Mouse (Mus musculus): ENCODE measurements at regions not wholly inside any gene's neighbourhood (a gene's known extent, or its start where the extent isn't known, plus 50 kb on each side); places are given as distances from the start of the nearest gene placed in this dataset.

- DNase-seq: no peak
Observed at GRCm38 (mm10) chr14:102925769-102926443, 56.5 kb downstream of the Kctd12 start.

- DNase-seq: no peak
Observed at GRCm38 (mm10) chr14:102924674-102925073, 57.8 kb downstream of the Kctd12 start.

GRCm38 (mm10) chr14:102922496-102922993 is 59.9 kb downstream of the Kctd12 start:
- DNase-seq: no peak

DNA sequence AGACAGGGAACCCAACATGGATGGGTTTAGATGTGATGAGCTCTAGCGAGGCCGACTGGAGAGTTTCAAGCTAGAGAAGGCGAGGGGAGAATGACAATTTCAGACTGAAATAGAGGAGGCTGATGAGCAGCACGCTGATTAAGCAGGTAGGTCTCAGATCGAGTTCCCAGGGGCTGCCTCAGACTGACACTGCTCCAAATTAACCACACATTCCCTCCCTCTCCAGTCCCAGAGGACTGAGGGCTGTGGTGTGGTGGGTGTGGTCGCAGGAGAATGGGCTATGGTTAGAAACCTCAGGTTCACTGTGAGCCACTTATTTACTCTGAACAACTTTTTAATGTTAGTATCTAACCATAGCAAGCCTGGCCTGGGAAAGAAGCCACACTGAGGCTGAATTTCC is 62.0 kb downstream of the Kctd12 start:
- no peak for DNase-seq

DNA sequence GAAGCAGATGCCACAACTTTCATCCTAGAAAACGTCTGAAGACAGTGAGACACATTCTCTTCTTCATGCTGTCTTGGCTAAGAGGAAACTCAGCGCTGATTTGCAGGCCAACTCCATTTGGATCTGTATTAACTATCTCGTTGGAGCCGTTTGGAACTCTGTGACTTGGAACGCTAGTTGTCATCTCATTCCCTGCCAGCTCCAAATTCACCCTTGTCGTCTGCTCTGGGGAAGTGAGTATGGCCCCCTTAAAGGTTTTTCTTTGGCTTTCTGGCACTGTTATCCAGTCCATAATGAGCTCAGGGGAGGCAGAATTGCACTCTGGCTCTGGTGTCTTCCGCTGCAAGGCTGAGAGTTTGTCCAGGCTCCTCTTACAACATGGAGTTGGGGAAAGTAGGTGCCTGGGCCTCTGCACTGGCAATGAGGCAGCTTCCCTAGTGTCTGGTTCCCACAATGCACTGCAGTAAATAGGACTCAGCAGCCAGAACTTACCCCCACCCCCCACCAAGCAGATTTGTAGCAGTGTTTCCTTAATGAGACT is 63.1 kb downstream of the Kctd12 start:
- DNase-seq: no peak

GRCm38 (mm10) chr14:102917929-102918328 is 64.5 kb downstream of the Kctd12 start:
- DNase-seq: no peak

GRCm38 (mm10) chr14:102915918-102916317 is 66.5 kb downstream of the Kctd12 start:
- no peak for DNase-seq

DNA sequence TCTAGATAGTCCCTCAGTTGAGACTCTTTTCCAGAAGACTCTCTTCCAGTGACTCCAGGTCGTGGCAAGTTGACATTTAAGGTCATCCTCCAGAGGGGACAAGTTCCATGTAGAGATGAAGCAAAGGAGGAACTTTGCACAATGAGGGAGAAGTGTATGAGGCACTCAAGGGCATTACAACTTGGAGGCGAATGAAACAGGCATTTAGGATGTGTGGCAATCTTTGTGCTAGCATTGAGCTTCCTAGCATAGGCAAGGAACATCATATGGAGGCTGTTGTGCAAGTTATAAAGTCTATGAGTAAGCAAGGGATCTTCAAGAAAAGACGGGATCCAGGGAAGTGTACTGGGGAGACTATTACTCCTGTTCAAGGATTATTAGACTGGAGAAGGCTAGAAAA is 70.9 kb downstream of the Kctd12 start:
- DNase-seq: no peak

DNA sequence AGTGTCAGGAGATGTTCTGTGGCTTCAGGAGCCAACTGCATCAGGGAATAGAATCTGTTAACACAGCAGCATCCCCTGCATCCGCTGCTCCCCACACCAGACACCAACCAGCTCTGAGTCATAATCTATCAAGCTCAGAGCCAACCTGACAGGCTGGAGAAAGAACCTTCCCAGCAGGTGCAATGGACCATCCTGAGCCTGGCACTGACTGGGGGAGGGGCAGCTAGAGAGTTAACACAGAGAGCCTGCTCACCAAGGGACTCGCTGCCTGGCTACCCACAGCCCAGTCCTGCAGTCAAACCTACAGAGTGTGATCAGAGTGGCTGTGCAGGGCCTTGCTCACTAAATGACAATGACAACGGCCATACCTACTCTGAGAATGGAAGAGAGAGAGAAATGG is 73.4 kb downstream of the Kctd12 start:
- DNase-seq: no peak

- no peak for DNase-seq
Observed at GRCm38 (mm10) chr14:102907411-102908103, 74.9 kb downstream of the Kctd12 start.

DNA sequence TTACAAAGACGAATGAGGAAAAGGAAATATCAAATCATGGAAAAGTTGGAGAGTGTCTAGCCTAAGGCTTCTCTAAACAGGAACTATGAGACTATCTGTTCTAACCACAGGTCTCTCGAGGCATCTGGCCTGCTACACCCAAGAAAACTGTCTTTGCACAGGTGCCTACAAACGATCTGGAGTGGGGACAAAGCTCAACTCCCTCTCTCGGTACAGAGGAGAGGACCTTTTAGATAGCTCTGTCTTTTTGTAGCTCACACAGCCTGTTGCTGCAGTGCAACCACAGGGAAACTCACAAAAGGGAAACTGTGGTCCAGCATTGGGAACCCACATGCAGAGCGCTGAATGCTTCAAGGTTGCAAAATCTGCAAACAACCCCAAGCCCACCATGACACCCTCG is 75.6 kb downstream of the Kctd12 start:
- no peak for DNase-seq

GRCm38 (mm10) chr14:102906286-102906685 is 76.2 kb downstream of the Kctd12 start:
- DNase-seq: no peak

DNA sequence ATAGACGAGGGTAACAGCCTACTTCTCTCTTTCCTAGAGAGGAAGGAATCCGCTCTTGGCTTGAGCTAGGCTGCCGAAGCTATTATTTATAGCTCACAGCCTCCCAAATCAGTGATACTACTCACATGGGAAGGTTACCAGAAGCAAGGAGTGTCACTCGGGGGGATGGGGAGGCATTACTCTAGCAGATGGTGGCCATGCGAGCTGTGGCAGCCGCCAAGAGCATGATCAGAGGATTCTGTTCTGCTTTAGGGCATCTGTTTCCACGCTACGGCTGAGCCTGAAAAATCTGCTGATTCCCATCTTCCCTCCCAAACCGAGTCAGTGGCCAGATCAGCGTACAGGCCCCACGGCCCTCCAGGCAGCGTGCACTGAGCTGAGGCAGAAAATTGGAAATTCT is 79.5 kb downstream of the Kctd12 start:
- no peak for DNase-seq

DNA sequence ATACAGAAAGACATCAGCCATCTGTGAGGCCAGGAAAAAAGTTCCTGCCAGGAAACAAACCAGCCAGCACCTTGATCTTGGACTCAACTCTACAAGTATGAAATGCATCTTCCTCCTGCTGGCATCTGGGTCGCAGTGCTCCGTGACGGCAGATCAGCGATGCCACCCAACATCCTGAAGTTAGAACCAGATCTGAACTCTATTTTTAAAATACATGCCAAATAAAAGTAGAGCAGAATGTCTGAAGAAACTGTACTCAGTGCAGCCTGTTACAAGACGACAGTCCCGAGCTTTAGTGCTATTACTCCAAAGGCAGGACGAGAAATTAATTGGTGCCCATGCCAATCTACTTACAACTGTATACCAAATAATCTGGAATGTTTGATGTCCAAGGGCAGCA is 80.2 kb downstream of the Kctd12 start:
- no peak for DNase-seq

DNA sequence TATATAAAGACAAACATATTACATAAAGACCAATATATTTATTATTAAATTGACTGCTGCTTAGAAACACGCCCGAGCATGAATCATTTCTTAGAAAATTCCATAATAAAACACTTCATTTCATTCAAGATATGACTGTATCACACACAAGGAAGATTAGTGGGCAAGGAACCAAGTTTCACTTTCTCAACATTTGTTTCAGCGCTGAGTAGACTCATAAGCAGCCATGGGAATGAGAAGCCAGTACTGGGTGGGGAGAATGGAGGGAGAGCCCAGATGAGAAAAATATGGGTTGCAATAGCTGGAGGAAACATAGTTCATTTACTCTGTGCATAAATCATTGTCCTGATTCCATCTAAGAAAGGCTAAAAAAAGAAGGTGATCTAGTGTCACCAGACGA is 84.0 kb downstream of the Kctd12 start:
- no peak for DNase-seq

DNA sequence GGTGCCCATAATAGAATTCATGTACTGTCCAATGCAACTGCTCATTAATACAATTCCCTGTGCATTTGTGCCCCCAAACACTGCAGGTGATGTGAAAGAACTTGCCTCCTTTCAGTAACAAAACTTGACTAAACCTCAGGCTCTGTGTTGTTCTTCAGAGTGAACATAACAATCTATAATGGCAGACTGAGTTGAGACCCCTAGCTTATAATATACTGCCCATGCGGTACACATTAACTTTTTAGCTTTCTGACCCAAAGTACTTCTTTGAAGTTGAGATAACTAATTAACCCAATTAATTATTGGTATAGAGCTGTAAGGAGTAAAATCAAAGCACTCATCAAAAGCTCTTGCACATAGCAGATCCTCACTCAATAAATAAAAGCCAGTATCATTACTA is 85.4 kb downstream of the Kctd12 start:
- no peak for DNase-seq

- no peak for DNase-seq
Observed at GRCm38 (mm10) chr14:102896527-102896926, 85.9 kb downstream of the Kctd12 start.

DNA sequence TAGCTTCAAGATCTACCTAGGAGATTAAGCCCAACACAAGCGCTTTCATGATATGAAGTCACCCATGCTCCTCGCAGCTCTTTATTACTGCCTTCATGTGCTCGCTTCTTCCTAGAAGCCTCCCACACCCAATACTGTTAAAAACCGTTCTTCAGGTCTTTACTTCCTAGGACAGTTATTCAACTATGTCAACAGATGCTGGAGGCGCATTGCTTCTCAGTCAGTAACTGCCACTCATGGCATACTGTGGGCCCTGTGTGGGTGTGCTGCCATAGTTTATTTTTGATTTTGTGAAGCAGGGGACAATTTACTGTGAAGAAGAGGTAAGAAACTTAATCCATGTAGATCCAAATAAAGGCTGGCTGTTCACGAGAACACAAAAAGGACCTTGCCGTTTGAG is 89.2 kb downstream of the Kctd12 start:
- no peak for DNase-seq

- DNase-seq: no peak
Observed at GRCm38 (mm10) chr14:102891552-102891951, 90.9 kb downstream of the Kctd12 start.

- no peak for DNase-seq
Observed at GRCm38 (mm10) chr14:102885240-102885598, 97.2 kb downstream of the Kctd12 start.

- DNase-seq: no peak
Observed at GRCm38 (mm10) chr14:102884539-102885239, 97.7 kb downstream of the Kctd12 start.

DNA sequence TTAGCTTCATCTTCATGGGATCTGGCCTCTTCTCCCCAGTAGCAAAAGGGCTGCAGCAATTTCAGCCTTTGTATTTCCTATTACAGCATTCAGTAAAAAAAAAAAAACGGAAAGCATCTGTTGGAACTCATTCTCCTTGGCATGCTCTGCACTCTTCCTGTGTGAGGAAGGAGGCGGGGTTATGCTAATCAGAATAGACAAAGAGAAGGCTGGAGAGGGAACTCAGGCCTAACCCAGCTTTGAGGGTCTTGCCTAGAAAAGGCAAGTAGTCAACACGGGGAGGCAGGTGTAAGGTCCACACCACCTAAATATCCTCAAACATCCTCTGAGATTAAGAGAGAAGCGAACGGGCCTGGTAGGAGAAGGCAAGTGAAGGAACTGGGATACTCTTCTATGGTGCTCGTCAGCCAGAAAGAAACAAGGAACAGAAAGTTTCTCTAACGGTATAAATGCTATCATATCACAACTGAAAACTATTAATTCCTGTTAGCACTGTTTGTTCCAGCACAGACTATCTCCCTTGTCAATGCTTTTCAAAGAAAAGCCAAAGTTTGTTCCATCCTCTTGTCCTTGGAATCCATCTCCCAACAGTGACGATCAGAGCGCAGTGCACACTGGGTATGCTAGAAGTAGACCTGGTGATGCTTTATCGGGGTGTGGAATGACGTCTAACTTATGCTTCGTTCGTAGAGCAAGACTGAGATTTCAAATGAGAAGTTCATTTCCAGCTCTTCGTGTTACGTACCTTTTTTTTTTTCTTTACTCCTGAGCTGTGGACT is 98.9 kb downstream of the Kctd12 start:
- DNase-seq: peak; percentile 25

DNA sequence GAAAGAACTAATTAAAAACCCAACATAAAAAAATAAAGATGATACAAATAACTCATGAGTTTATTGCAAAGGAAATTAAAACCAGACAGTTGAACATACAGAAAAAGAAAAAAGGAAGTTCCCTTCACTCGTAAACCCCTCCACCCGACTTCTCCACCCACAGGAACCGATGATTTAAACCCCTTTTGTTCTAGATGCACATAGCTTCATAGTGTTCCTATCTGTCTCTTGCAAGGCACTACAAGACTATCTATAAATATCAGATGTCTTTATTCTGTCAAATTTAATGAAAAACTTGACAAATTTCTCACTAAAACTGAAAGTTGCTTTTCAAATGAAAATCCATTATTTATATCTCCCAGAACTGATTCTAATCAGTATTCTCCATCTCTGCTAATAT is 100.2 kb downstream of the Kctd12 start:
- no peak for DNase-seq

Data from kidney, adult 18-20 months (tissue).